Mouse (Mus musculus) midbrain, embryonic 11.5 days (tissue): ENCODE measurements around the gene Nudt14. TPM values are rescaled to one million over a fixed set of nuclear protein-coding genes. Genes with fewer than 3 reads are reported as not detected.

Source experiments
- ATAC-seq: fragments of 200-750 bp; cut with Nextera tagmentation; 2 replicates; pipeline ENCODE4 v1.8.0; 2017; ENCODE audit warnings: moderate TSS enrichment, moderate library complexity; ENCODE audit not compliant: low FRiP score
- DNase-seq: peaks from one replicate; pipeline ENCODE4 v3.0.0; 2015; ENCODE audit warnings: low spot score; ENCODE audit errors: missing footprints
- H3K27ac ChIP-seq: fragments of 300-500 bp; sonication (generic); 2 replicates; pipeline ENCODE4 v1.5.1; 2014; ENCODE audit warnings: low read depth, low read length
- H3K27me3 ChIP-seq: fragments of 300-500 bp; sonication (generic); 2 replicates; pipeline ENCODE4 v1.6.1; 2014; ENCODE audit warnings: mild to moderate bottlenecking, low read length, moderate library complexity, mixed read lengths; ENCODE audit not compliant: control insufficient read depth, insufficient read depth
- H3K36me3 ChIP-seq: fragments of 300-500 bp; sonication (generic); 2 replicates; pipeline ENCODE4 v1.6.1; 2014; ENCODE audit warnings: mild to moderate bottlenecking, low read length, moderate library complexity, mixed read lengths; ENCODE audit not compliant: control insufficient read depth, insufficient read depth
- H3K4me1 ChIP-seq: fragments of 300-500 bp; sonication (generic); 2 replicates; pipeline ENCODE4 v1.6.1; 2014; ENCODE audit warnings: low read length; ENCODE audit not compliant: control insufficient read depth, insufficient read depth
- H3K4me2 ChIP-seq: fragments of 300-500 bp; sonication (generic); 2 replicates; pipeline ENCODE4 v1.6.1; 2014; ENCODE audit warnings: mild to moderate bottlenecking, moderate library complexity
- H3K4me3 ChIP-seq: fragments of 300-500 bp; sonication (generic); 2 replicates; pipeline ENCODE4 v1.5.1; 2014; ENCODE audit warnings: low read depth, low read length
- H3K9ac ChIP-seq: fragments of 300-500 bp; sonication (generic); 2 replicates; pipeline ENCODE4 v1.6.1; 2014; ENCODE audit warnings: low read length
- H3K9me3 ChIP-seq: fragments of 300-500 bp; sonication (generic); 2 replicates; pipeline ENCODE4 v1.6.1; 2016; ENCODE audit warnings: low read length; ENCODE audit not compliant: control insufficient read depth
- WGBS: fragments of 180-500 bp; shearing (Covaris S2); extraction: QIAGEN DNeasy Blood & Tissue Kit; methylation state at CpG from one replicate; pipeline ENCODE4 v1.1.7; 2014; 5-methylcytosine and 5-hydroxymethylcytosine counted together
- polyA plus RNA-seq: library from polyadenylated mRNA; unstranded; fragments of >200 nt; fragmentation: Nextera tagmentation; extraction: Ambion mirVana; gene quantifications from 2 replicates; pipeline ENCODE4 v1.2.1, GENCODE M21; 2014

The Nudt14 gene
- polyA plus RNA-seq, 1 experiment from 2014 or later: 61.7 TPM

- Histone ChIP-seq H3K4me1 (peaks cover 11% of the 10 kb centered on the region), H3K36me3 (peaks cover 33% of the 10 kb centered on the region), H3K27me3 (no peaks in the 10 kb centered on the region), H3K4me3 (no peak overlapping the region), H3K9me3 (no peaks in the 10 kb centered on the region), H3K27ac (no peak overlapping the region), H3K4me2 (no peak overlapping the region), H3K9ac (no peak overlapping the region)
- WGBS: 89% methylated on average over 9 of the region's 9 CpGs
- ATAC-seq (no peak), DNase-seq (no peak)
These were observed 32.8 kb upstream of the Nudt14 start for GRCm38 (mm10) chr12:112974736-112975135.

GRCm38 (mm10) chr12:112969616-112970015 is 27.7 kb upstream of the Nudt14 start:
- no peaks in the 10 kb centered on the region for H3K27me3 ChIP-seq
- H3K9ac ChIP-seq: no peak overlapping the region
- no peaks in the 10 kb centered on the region for H3K9me3 ChIP-seq
- ATAC-seq (no peak), DNase-seq (no peak)
- H3K36me3 ChIP-seq: peaks cover 44% of the 10 kb centered on the region
- WGBS: 88% methylated on average over 6 of the region's 6 CpGs
- no peak overlapping the region for H3K27ac ChIP-seq
- H3K4me1 ChIP-seq: no peaks in the 10 kb centered on the region
- H3K4me3 ChIP-seq: no peak overlapping the region
- no peak overlapping the region for H3K4me2 ChIP-seq

- H3K4me1 ChIP-seq: no peaks in the 10 kb centered on the region
- no peak overlapping the region for H3K27ac ChIP-seq
- no peaks in the 10 kb centered on the region for H3K27me3 ChIP-seq
- no peak overlapping the region for H3K9ac ChIP-seq
- H3K4me3 ChIP-seq: no peak overlapping the region
- H3K9me3 ChIP-seq: no peaks in the 10 kb centered on the region
- DNase-seq (no peak), ATAC-seq (no peak)
- WGBS: 66% methylated on average over 8 of the region's 8 CpGs
- peaks cover 47% of the 10 kb centered on the region for H3K36me3 ChIP-seq
- H3K4me2 ChIP-seq: no peak overlapping the region
These were observed 27.0 kb upstream of the Nudt14 start for GRCm38 (mm10) chr12:112968943-112969342.

- Histone ChIP-seq H3K36me3 (peaks cover 38% of the 10 kb centered on the region), H3K9me3 (no peaks in the 10 kb centered on the region), H3K27me3 (no peaks in the 10 kb centered on the region), H3K4me2 (no peak overlapping the region), H3K9ac (no peak overlapping the region), H3K4me1 (no peaks in the 10 kb centered on the region), H3K4me3 (no peak overlapping the region), H3K27ac (no peak overlapping the region)
- 96% methylated on average over 13 of the region's 13 CpGs for WGBS
- DNase-seq: no peak
- ATAC-seq: no peak
These were observed 23.9 kb upstream of the Nudt14 start for GRCm38 (mm10) chr12:112965783-112966182.

- ATAC-seq: no peak
- Histone ChIP-seq H3K36me3 (peaks cover 36% of the 10 kb centered on the region), H3K4me1 (no peaks in the 10 kb centered on the region), H3K9me3 (no peaks in the 10 kb centered on the region), H3K4me2 (no peak overlapping the region), H3K4me3 (no peak overlapping the region), H3K27ac (no peak overlapping the region), H3K27me3 (no peaks in the 10 kb centered on the region), H3K9ac (no peak overlapping the region)
- DNase-seq: no peak
- 89% methylated on average over 5 of the region's 5 CpGs for WGBS
These were observed 19.9 kb upstream of the Nudt14 start for GRCm38 (mm10) chr12:112961872-112962271.

GRCm38 (mm10) chr12:112961428-112961827 is 19.5 kb upstream of the Nudt14 start:
- no peak for DNase-seq
- H3K9ac ChIP-seq: no peak overlapping the region
- 90% methylated on average over 7 of the region's 7 CpGs for WGBS
- H3K9me3 ChIP-seq: no peaks in the 10 kb centered on the region
- no peak overlapping the region for H3K4me2 ChIP-seq
- H3K27me3 ChIP-seq: no peaks in the 10 kb centered on the region
- H3K27ac ChIP-seq: no peak overlapping the region
- H3K36me3 ChIP-seq: peaks cover 32% of the 10 kb centered on the region
- H3K4me1 ChIP-seq: no peaks in the 10 kb centered on the region
- ATAC-seq: no peak
- H3K4me3 ChIP-seq: no peak overlapping the region

- Histone ChIP-seq H3K9me3 (no peaks in the 10 kb centered on the region), H3K4me1 (no peaks in the 10 kb centered on the region), H3K4me3 (no peak overlapping the region), H3K27ac (no peak overlapping the region), H3K9ac (no peak overlapping the region), H3K4me2 (no peak overlapping the region), H3K36me3 (peaks cover 23% of the 10 kb centered on the region), H3K27me3 (no peaks in the 10 kb centered on the region)
- 84% methylated on average over 8 of the region's 8 CpGs for WGBS
- DNase-seq (no peak), ATAC-seq (no peak)
These were observed 17.5 kb upstream of the Nudt14 start for GRCm38 (mm10) chr12:112959421-112959820.

GRCm38 (mm10) chr12:112958303-112958702 is 16.4 kb upstream of the Nudt14 start:
- 0 out of 2 replicates have a peak, but pooled peaks have one; percentile 35 for ATAC-seq
- no peak overlapping the region for H3K27ac ChIP-seq
- H3K36me3 ChIP-seq: peaks cover 15% of the 10 kb centered on the region; the same call in 1 of the 2 replicates
- WGBS: 41% methylated on average over 4 of the region's 4 CpGs
- H3K4me1 ChIP-seq: no peaks in the 10 kb centered on the region
- no peak overlapping the region for H3K9ac ChIP-seq
- no peaks in the 10 kb centered on the region for H3K27me3 ChIP-seq
- no peaks in the 10 kb centered on the region for H3K9me3 ChIP-seq
- H3K4me3 ChIP-seq: no peak overlapping the region
- no peak overlapping the region for H3K4me2 ChIP-seq
- no peak for DNase-seq

- Histone ChIP-seq H3K36me3 (peaks cover 6% of the 10 kb centered on the region; the same call in 1 of the 2 replicates), H3K4me3 (no peak overlapping the region), H3K9ac (no peak overlapping the region), H3K9me3 (no peaks in the 10 kb centered on the region), H3K4me1 (peaks cover 5% of the 10 kb centered on the region), H3K4me2 (no peak overlapping the region), H3K27me3 (no peaks in the 10 kb centered on the region), H3K27ac (no peak overlapping the region)
- DNase-seq (peak; percentile 97), ATAC-seq (peak; percentile 78)
- WGBS: 24% methylated on average over 4 of the region's 4 CpGs
These were observed 13.9 kb upstream of the Nudt14 start for GRCm38 (mm10) chr12:112955800-112956199.
